Mouse (Mus musculus) midbrain, embryonic 11.5 days (tissue): ENCODE measurements around the gene Fbxl19. TPM values are rescaled to one million over a fixed set of nuclear protein-coding genes. Genes with fewer than 3 reads are reported as not detected.

ENCODE experiments used
- ATAC-seq: fragments of 200-750 bp; cut with Nextera tagmentation; 2 replicates; pipeline ENCODE4 v1.8.0; 2017; ENCODE audit warnings: moderate TSS enrichment, moderate library complexity; ENCODE audit not compliant: low FRiP score
- DNase-seq: peaks from one replicate; pipeline ENCODE4 v3.0.0; 2015; ENCODE audit warnings: low spot score; ENCODE audit errors: missing footprints
- H3K27ac ChIP-seq: fragments of 300-500 bp; sonication (generic); 2 replicates; pipeline ENCODE4 v1.5.1; 2014; ENCODE audit warnings: low read depth, low read length
- H3K27me3 ChIP-seq: fragments of 300-500 bp; sonication (generic); 2 replicates; pipeline ENCODE4 v1.6.1; 2014; ENCODE audit warnings: mild to moderate bottlenecking, low read length, moderate library complexity, mixed read lengths; ENCODE audit not compliant: control insufficient read depth, insufficient read depth
- H3K36me3 ChIP-seq: fragments of 300-500 bp; sonication (generic); 2 replicates; pipeline ENCODE4 v1.6.1; 2014; ENCODE audit warnings: mild to moderate bottlenecking, low read length, moderate library complexity, mixed read lengths; ENCODE audit not compliant: control insufficient read depth, insufficient read depth
- H3K4me1 ChIP-seq: fragments of 300-500 bp; sonication (generic); 2 replicates; pipeline ENCODE4 v1.6.1; 2014; ENCODE audit warnings: low read length; ENCODE audit not compliant: control insufficient read depth, insufficient read depth
- H3K4me2 ChIP-seq: fragments of 300-500 bp; sonication (generic); 2 replicates; pipeline ENCODE4 v1.6.1; 2014; ENCODE audit warnings: mild to moderate bottlenecking, moderate library complexity
- H3K4me3 ChIP-seq: fragments of 300-500 bp; sonication (generic); 2 replicates; pipeline ENCODE4 v1.5.1; 2014; ENCODE audit warnings: low read depth, low read length
- H3K9ac ChIP-seq: fragments of 300-500 bp; sonication (generic); 2 replicates; pipeline ENCODE4 v1.6.1; 2014; ENCODE audit warnings: low read length
- H3K9me3 ChIP-seq: fragments of 300-500 bp; sonication (generic); 2 replicates; pipeline ENCODE4 v1.6.1; 2016; ENCODE audit warnings: low read length; ENCODE audit not compliant: control insufficient read depth
- WGBS: fragments of 180-500 bp; shearing (Covaris S2); extraction: QIAGEN DNeasy Blood & Tissue Kit; methylation state at CpG from one replicate; pipeline ENCODE4 v1.1.7; 2014; 5-methylcytosine and 5-hydroxymethylcytosine counted together
- polyA plus RNA-seq: library from polyadenylated mRNA; unstranded; fragments of >200 nt; fragmentation: Nextera tagmentation; extraction: Ambion mirVana; gene quantifications from 2 replicates; pipeline ENCODE4 v1.2.1, GENCODE M21; 2014

Fbxl19 gene
- polyA plus RNA-seq, 1 experiment from 2014 or later: 9.3 TPM

GRCm38 (mm10) chr7:127776426-127776825 lies 32.1 kb downstream of the Fbxl19 start, which contains the start of gene Setd1a:
Gene Setd1a, plus strand, starts transcription at chr7:127776670.
- DNase-seq (no peak), ATAC-seq (peak; percentile 68)
- under 1% methylated on average over 23 of the region's 23 CpGs for WGBS
- H3K4me1 ChIP-seq: peaks cover 11% of the 10 kb centered on the region
- peak within 1 kb of the TSS; percentile 94 for H3K4me3 ChIP-seq
- no peaks in the 10 kb centered on the region for H3K27me3 ChIP-seq
- H3K36me3 ChIP-seq: peaks cover 8% of the 10 kb centered on the region
- H3K4me2 ChIP-seq: peak within 1 kb of the TSS; percentile 84
- peak within 1 kb of the TSS; percentile 94 for H3K9ac ChIP-seq
- H3K27ac ChIP-seq: peak within 1 kb of the TSS; percentile 93
- no peaks in the 10 kb centered on the region for H3K9me3 ChIP-seq

GRCm38 (mm10) chr7:127776878-127777473 lies 32.6 kb downstream of the Fbxl19 start:
- peaks cover 11% of the 10 kb centered on the region for H3K4me1 ChIP-seq
- H3K4me2 ChIP-seq: peak overlapping the region; percentile 84
- ATAC-seq: peak; percentile 90
- peak overlapping the region; percentile 94 for H3K9ac ChIP-seq
- H3K4me3 ChIP-seq: peak overlapping the region; percentile 94
- peak overlapping the region; percentile 93 for H3K27ac ChIP-seq
- WGBS: under 1% methylated on average over 51 of the region's 70 CpGs
- H3K9me3 ChIP-seq: no peaks in the 10 kb centered on the region
- H3K27me3 ChIP-seq: no peaks in the 10 kb centered on the region
- H3K36me3 ChIP-seq: peaks cover 10% of the 10 kb centered on the region
- peak; percentile 98 for DNase-seq

- Histone ChIP-seq H3K27me3 (no peaks in the 10 kb centered on the region), H3K4me1 (peaks cover 11% of the 10 kb centered on the region), H3K9me3 (no peaks in the 10 kb centered on the region), H3K27ac (peak overlapping the region; percentile 93), H3K4me3 (peak overlapping the region; percentile 94), H3K9ac (peak overlapping the region; percentile 94), H3K36me3 (peaks cover 11% of the 10 kb centered on the region), H3K4me2 (peak overlapping the region; percentile 84)
- ATAC-seq (peak; percentile 57), DNase-seq (peak; percentile 94)
- 4% methylated on average over 51 of the region's 66 CpGs for WGBS
These were observed 33.3 kb downstream of the Fbxl19 start for GRCm38 (mm10) chr7:127777474-127778266.

DNA sequence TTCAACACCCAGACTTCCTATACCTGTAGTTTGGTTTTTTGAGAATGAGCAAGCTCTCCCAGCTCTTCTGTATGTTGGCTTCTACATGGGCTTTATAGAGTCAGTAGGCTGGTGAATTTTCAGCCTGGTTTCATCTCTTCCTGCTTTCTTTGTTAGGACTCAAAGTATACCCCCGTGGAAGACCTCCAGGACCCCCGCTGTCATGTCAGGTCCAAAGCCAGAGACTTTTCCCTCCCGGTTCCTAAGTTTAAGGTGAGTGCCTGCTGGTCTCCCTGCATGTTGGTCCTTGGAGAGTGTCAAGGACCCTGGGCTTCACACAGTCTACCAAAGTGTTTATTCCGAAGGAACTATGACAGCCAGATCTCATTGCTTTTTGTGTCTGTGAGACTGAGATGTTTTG lies 34.0 kb downstream of the Fbxl19 start:
- no peak overlapping the region for H3K27ac ChIP-seq

DNA sequence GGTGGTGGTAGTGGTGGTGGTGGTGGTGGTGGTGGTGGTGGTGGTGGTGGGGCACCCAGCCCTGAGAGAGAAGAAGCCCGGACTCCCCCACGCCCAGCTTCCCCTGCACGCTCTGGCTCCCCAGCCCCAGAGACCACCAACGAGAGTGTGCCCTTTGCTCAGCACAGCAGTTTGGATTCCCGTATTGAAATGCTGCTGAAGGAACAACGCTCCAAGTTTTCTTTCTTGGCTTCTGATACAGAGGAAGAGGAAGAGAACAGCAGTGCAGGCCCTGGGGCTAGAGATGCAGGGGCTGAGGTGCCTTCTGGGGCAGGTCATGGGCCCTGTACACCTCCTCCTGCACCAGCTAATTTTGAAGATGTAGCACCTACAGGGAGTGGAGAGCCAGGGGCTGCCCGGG lies 41.0 kb downstream of the Fbxl19 start, which contains the start of gene Gm49388:
TSS of gene Gm49388 (plus strand) at position 301 of the 400 bp plus-strand sequence.
- no peak within 1 kb of the TSS for H3K4me2 ChIP-seq
- 94% methylated on average over 7 of the region's 7 CpGs for WGBS
- H3K36me3 ChIP-seq: peaks cover 39% of the 10 kb centered on the region

More for the DNA sequence above, 34.0 kb downstream of the Fbxl19 start:
- H3K4me1 ChIP-seq: peaks cover 11% of the 10 kb centered on the region
- H3K4me3 ChIP-seq: peak overlapping the region; percentile 94
- ATAC-seq (no peak), DNase-seq (no peak)
- peaks cover 11% of the 10 kb centered on the region for H3K36me3 ChIP-seq
- H3K4me2 ChIP-seq: peak overlapping the region; percentile 84
- H3K27me3 ChIP-seq: no peaks in the 10 kb centered on the region
- WGBS: 73% methylated on average over 4 of the region's 4 CpGs
- H3K9me3 ChIP-seq: no peaks in the 10 kb centered on the region
- H3K9ac ChIP-seq: peak overlapping the region; percentile 94

DNA sequence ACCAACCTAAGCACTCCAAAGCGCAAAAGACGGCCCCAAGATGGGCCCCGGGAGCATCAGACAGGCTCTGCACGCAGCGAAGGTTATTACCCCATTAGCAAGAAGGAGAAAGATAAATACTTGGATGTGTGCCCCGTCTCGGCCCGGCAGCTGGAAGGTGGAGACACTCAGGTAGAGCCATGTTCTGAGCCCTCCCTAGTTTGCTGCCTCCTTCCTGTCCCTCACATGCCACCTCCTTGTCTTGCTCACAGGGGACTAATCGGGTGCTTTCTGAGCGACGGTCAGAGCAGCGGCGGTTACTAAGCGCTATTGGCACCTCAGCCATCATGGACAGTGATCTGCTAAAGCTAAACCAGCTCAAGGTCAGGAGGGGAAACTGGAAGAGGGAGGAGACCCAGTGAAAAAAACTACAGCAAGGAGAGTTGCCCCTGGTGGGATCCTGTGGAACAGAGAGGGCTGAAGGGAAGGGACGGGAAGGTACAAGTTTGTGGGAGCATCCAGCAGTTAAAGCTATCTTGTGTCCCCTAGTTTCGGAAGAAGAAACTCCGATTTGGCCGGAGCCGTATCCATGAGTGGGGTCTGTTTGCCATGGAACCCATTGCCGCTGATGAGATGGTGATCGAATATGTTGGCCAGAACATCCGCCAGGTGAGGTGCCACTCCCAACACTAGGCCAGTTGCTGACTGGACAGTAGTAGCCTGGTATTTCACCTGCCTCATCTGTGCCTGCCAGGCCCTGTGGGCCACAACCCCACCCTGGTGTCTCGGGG lies 52.9 kb downstream of the Fbxl19 start:
- 94% methylated on average over 23 of the region's 23 CpGs for WGBS
- Histone ChIP-seq H3K4me3 (no peak overlapping the region), H3K27me3 (no peaks in the 10 kb centered on the region), H3K36me3 (peaks cover 34% of the 10 kb centered on the region), H3K9ac (no peak overlapping the region), H3K27ac (no peak overlapping the region), H3K4me1 (peaks cover 4% of the 10 kb centered on the region), H3K9me3 (no peaks in the 10 kb centered on the region), H3K4me2 (no peak overlapping the region)
- ATAC-seq: no peak
- DNase-seq: peak; percentile 61

More for the DNA sequence above, 41.0 kb downstream of the Fbxl19 start, which contains the start of gene Gm49388:
- no peaks in the 10 kb centered on the region for H3K4me1 ChIP-seq
- H3K27me3 ChIP-seq: no peaks in the 10 kb centered on the region
- no peak for ATAC-seq
- no peak for DNase-seq
- H3K4me3 ChIP-seq: no peak within 1 kb of the TSS
- H3K9ac ChIP-seq: no peak within 1 kb of the TSS
- H3K27ac ChIP-seq: no peak within 1 kb of the TSS
- H3K9me3 ChIP-seq: no peaks in the 10 kb centered on the region

DNA sequence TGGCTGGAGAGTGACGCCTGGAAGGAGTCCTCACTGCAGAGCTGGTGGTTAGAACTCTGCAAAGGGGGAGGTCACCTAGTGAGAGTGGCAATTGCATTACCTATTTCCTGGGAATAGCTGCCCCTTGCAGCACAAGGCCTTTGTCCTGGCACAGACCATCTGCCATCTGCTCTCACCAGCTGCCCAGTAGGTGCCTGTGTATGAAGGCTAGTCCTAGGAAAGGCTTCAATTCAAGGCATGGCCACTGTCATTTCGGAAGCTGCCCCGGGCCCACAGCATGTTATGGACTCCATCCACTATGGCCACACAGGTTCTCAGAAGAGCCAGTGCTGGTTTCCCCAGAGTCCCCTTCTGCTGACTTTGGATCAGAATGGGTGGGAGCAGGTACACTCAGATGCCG lies 54.2 kb downstream of the Fbxl19 start:
- H3K4me1 ChIP-seq: peaks cover 4% of the 10 kb centered on the region
- ATAC-seq (no peak), DNase-seq (peak; percentile 80)
- H3K36me3 ChIP-seq: peaks cover 28% of the 10 kb centered on the region
- no peaks in the 10 kb centered on the region for H3K9me3 ChIP-seq
- H3K4me2 ChIP-seq: no peak overlapping the region
- 89% methylated on average over 4 of the region's 4 CpGs for WGBS
- no peak overlapping the region for H3K9ac ChIP-seq
- H3K27me3 ChIP-seq: no peaks in the 10 kb centered on the region
- H3K27ac ChIP-seq: no peak overlapping the region
- no peak overlapping the region for H3K4me3 ChIP-seq

DNA sequence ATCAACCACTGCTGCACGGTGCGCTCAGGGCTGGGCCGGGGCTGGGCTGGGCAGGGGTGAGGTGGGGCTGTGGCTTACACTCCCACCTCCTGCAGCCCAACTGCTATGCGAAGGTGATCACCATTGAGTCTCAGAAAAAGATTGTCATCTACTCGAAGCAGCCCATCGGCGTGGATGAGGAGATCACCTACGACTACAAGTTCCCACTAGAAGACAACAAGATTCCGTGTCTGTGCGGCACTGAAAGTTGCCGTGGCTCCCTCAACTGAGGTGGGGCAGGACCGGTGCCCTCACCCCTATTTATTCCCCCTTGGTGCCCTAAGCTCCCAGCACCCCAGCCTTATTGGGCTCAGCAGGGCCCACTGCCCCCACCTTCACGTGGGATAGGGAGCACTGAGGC lies 54.9 kb downstream of the Fbxl19 start:
- 94% methylated on average over 13 of the region's 13 CpGs for WGBS
- Histone ChIP-seq H3K4me3 (no peak overlapping the region), H3K36me3 (peaks cover 28% of the 10 kb centered on the region), H3K9ac (no peak overlapping the region), H3K9me3 (no peaks in the 10 kb centered on the region), H3K4me2 (no peak overlapping the region), H3K4me1 (peaks cover 4% of the 10 kb centered on the region), H3K27me3 (no peaks in the 10 kb centered on the region), H3K27ac (no peak overlapping the region)
- DNase-seq (peak; percentile 71), ATAC-seq (no peak)
